Mouse (Mus musculus) embryonic stem cell, embryonic (primary cell): Measurements from ENCODE around the gene Gprc5d.

Source experiments
- CTCF ChIA-PET, 4 experiments: fragments of 300-600 bp in 2 of 4; fragments of 350-600 bp in 2 of 4; sonication (Branson Sonifier 250); formaldehyde crosslinking; loops; one replicate each; lab custom pipeline; 2022; ENCODE audit warnings: inconsistent platforms in 2 of 4; lab: Charles Lee
- POLR2A ChIA-PET, 4 experiments: fragments of 300-600 bp in 2 of 4; fragments of 350-600 bp in 2 of 4; sonication (Branson Sonifier 250); formaldehyde crosslinking; loops; one replicate each; lab custom pipeline; 2022; ENCODE audit warnings: antibody characterized with exemption in 4 of 4, inconsistent platforms in 1 of 4; lab: Charles Lee

The Gprc5d gene

DNA sequence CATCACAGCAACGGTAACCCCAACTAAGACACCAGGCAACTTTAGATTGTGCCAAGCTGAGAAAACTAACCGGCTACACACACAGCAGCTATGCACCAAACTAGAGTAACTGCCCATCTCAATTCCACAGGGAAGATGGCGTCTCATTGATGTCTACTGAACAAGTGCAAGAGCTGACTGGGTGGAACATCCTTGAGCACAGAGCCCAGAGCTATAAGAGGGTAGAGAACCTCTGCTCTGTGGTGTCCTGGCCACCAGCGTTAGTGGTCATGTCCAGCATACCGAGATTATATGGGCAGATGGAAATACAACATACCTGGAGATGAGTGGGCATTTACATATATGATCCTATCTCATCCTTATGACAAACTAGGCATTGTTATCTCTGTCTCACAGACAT lies 25.1 kb upstream of the Gprc5d start:
- ChIA-PET POLR2A (no interaction called here), CTCF (interaction anchor here (0.6 to 2.4 kb wide), 7 partner anchors 9 to 117 kb away, joined by 3 to 33 read pairs (median 5); no protein-coding TSS in a partner anchor)

DNA sequence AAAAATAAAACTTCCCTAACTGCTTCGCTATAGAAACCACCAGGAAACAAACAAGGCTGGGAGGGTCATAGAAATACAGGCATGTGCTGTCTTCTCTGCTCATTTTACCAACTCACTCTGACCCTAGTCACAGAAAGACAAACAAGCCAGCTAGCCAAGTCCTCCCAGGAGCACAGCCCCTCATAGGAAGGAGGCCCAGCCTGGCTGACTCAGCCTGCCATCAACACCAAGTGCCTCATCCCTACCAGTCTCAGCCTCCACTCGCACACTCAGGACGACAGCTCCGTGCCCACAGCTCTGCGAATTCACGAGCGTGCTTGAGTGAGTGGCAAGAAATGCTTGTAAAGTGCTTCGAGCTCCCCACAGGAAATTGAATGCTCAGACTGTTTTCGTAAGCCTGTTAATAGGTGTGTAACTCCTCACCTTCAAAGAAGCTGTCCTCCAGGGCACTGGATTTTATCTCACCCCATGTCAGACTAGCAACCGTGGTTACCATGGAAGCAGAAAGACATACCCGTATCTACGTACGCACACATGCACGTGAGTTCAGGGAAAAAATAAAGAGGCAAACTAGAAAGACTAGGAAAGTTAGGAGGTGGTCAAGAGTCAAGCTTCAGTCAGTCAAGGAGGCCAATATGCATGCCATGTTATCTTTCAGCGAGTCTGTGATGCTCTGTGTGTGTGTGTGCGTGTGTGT lies 23.5 kb upstream of the Gprc5d start:
- POLR2A ChIA-PET, result interaction anchor here in 1 of 4 experiments (0.6 kb wide), 1 partner anchor 113 kb away, joined by 3 read pairs; the partner anchor contains the start of gene Gsg1
- CTCF ChIA-PET, result interaction anchor here in 1 of 4 experiments (1.2 kb wide), 1 partner anchor 9 kb away, joined by 4 read pairs; no protein-coding TSS in a partner anchor

DNA sequence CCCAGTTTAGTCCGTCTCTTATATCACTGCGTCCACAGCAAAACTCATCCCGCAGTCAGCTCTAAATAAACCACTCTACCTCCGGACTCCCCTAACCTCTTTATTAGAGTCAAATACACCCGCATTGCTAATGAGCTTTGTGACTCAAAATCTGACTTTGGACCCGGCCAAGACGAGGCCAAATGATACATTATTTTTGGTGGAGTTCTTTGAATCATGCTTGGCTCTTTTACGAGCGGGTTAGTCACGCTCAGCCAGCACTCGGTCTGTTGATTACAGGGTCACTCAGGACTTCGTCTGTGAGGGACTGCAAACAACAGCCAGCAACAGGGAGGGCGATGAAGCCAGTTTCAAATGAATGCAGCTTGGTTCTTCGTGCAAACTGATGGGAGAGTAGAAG lies 20.7 kb upstream of the Gprc5d start:
- ChIA-PET CTCF (interaction anchor here in 2 of 4 experiments (0.7 to 0.8 kb wide), 2 partner anchors 12 to 17 kb away, joined by 3 to 5 read pairs; no protein-coding TSS in a partner anchor), POLR2A (interaction anchor here in 3 of 4 experiments (0.7 to 1.5 kb wide), 4 partner anchors 10 to 210 kb away, joined by 3 to 5 read pairs (median 4); no protein-coding TSS in a partner anchor)

DNA sequence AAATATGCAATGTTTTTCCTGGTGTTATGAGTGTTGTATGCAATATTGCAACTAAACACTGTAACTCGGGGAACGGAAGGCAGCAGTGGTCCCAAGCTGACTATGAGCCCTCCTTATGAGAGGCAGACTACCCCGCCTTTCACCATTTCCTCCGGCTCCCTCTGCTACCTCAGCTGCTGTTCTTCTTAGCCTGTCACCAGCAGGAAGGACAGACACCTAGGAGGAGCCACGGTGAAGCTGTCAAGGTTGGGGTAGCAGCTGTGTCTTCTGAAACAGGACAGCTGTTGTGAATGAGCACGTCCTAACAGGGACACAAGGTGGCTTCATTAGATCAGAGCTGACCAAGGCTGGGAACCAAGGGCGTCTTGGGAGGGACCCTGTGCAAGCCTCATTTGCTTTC lies 20.1 kb upstream of the Gprc5d start:
- CTCF ChIA-PET, result interaction anchor here in 2 of 4 experiments (0.5 to 0.8 kb wide), 2 partner anchors 18 to 61 kb away, joined by 3 to 8 read pairs; no protein-coding TSS in a partner anchor
- POLR2A ChIA-PET, result interaction anchor here in 3 of 4 experiments (0.7 to 1.5 kb wide), 4 partner anchors 11 to 231 kb away, joined by 3 to 5 read pairs (median 4); no protein-coding TSS in a partner anchor

DNA sequence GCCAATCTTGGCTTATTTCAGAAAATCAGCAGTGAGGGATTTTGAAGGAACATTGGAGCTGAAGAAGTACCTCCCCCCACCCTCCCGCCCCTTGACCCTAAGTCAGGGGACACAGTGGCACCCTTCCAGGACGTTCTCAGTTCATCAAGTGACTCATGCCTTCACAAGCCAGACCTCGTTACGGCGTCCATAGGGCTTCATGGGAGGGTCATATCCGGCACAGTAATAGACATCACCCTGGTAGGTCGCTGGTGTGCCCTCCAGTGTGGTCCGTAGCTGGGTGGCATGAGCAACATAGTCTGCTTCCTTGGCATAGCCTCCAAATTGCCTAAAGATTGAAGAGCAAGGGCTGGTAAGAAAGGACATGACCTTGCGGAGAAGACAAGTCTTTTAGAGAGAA lies 19.7 kb upstream of the Gprc5d start:
- ChIA-PET POLR2A (interaction anchor here in 2 of 4 experiments (0.9 to 1.9 kb wide), 2 partner anchors 30 to 232 kb away, joined by 5 to 9 read pairs; no protein-coding TSS in a partner anchor), CTCF (interaction anchor here in 1 of 4 experiments (0.5 kb wide), 1 partner anchor 62 kb away, joined by 8 read pairs; no protein-coding TSS in a partner anchor)

DNA sequence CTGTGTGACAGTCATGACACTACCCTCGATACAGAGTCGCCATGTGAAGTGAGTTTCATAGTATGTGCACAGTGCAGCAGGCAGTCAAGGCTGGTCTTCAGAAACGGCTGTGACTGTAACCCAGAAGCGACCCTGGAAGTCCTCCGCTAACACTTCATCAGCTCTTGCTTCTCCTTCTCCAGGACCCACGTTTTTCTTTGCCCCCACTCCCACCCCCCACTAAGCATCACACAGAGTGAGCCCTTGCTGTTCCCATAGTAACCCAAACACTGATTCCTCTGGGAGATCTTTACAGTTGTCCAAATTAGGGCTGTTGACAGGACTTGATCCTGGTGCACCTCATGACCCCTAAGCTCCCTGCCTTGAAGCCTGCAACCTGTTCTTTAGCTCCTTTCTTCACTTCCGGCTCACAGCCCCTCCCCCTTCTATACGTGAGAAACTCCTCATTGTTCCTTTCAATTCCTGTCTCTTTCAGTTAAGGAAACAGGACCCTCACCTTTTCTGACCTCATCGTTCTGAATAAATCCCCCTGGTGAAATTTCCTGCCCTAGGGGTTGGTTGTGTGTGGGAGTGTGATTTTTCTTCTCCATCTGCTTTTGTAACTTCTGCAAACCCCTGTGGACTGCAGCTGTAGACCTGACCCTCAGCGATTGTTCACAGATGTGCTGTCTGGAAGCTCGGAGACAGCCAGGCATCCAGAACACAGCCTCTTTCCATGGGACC lies 18.5 kb upstream of the Gprc5d start:
- ChIA-PET POLR2A (interaction anchor here in 2 of 4 experiments (0.7 to 1.9 kb wide), 11 partner anchors 21 to 217 kb away, joined by 3 to 9 read pairs (median 3); partner anchors contain the start of genes Apold1 (in 1 of the 2) and Cdkn1b (in 1 of the 2)), CTCF (interaction anchor here in 3 of 4 experiments (0.6 to 2.2 kb wide), 6 partner anchors 12 to 1156 kb away, joined by 3 to 6 read pairs (median 4); no protein-coding TSS in a partner anchor)

DNA sequence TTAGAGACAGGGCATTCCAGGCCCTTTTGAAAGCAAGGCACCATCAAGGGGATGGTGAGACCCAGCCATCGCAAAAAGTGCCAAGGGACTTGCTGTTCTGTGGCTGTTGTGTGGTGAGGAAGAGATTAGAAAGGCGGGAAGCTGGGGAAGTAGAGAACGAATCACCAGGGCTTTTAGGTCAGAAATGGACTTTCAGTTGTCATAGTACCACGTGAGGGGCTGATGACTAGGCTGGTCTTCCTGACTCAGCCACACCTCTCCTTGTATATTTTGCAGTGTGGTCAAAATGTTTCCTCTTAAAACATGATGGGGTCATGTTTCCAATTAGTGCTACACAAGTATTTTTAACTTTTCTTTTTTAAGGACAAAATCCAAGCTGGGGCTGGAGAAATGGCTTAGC lies 17.7 kb upstream of the Gprc5d start:
- POLR2A ChIA-PET, result interaction anchor here in 2 of 4 experiments (0.8 to 1.9 kb wide), 7 partner anchors 18 to 216 kb away, joined by 3 to 9 read pairs (median 4); partner anchors contain the start of genes Cdkn1b (in 1 of the 2) and Gprc5d (in 1 of the 2)
- CTCF ChIA-PET, result interaction anchor here in 1 of 4 experiments (1.1 to 2.2 kb wide), 3 partner anchors 13 to 152 kb away, joined by 4 to 6 read pairs (median 4); no protein-coding TSS in a partner anchor

DNA sequence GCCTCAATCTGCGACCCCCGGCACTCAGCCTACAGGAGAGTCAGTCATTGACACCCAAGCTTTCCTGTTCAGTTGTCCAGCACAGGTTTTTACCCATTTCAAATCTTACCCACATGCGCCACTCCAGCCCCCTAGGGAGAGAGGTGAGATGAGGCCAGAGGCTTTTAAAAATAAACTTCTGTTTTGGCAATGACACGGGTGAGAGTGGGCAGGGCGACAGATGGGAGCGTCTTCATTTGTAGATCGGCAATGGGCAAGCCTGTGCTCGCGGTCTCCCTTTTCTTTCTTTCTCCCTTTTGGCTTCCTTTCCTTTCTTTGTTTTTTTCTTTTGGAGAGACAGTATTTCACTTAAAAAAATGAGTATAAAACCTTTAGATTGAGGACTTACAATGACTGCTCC lies 15.4 kb upstream of the Gprc5d start:
- ChIA-PET POLR2A (interaction anchor here in 1 of 4 experiments (1.2 to 1.6 kb wide), 2 partner anchors 15 to 122 kb away, joined by 3 read pairs; partner anchors contain the start of genes Ddx47 and Gprc5d), CTCF (interaction anchor here in 1 of 4 experiments (1.9 kb wide), 1 partner anchor 11 kb away, joined by 10 read pairs; no protein-coding TSS in a partner anchor)

DNA sequence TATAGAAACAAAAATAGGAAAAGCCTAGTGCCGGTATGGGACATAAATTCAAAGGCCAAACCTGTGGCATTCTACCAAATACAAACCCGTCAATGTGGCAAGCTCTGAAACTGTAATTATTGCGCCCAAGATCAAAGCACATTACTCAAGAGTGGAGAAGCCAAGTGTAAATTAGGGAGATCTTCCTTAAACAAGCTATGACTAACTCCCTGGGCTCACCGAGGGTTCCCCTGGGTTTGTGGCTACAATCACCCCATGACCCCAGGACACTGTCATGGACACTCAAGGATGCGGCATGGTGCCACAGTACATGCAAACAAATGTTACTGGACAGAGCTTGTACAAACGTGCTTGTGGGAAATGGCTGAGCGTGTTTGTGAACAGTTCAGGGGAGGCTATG lies 15.0 kb upstream of the Gprc5d start:
- CTCF ChIA-PET, result no interaction called here
- POLR2A ChIA-PET, result interaction anchor here in 1 of 4 experiments (0.8 to 1.6 kb wide), 3 partner anchors 8 to 121 kb away, joined by 3 read pairs; partner anchors contain the start of genes Ddx47 and Gprc5d

DNA sequence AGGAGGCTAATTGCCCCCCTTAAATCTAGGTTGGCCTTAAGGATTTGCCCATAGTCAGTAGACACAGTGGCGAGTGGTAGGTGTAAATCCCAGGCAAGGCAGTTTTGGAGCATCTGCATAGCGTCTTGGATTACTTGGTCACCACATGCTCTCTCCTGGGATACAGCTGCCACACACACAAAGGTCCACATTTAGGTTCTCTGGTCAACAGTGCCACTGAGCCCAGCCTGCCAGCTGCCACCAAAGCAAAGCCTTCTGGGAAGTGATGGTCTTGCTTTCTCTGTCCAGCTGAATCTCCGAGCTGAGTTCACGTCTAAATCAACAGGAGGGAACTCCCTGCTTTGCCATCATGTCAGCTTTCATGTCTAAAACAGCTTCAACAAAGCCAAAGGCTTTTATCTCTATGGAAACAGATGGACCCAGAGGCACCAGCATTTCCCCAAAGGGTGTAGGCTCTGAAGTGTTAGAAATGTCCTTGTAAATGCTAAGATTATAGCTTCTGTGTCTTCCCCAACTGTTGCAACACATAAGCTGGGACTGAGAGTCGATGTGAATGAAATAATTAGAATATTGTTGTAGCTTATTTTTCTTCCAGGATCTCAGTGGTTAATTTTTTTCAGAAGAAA lies 6.8 kb upstream of the Gprc5d start:
- CTCF ChIA-PET, result interaction anchor here in 1 of 4 experiments (1.2 kb wide), 1 partner anchor 24 kb away, joined by 3 read pairs; no protein-coding TSS in a partner anchor
- POLR2A ChIA-PET, result interaction anchor here in 2 of 4 experiments (0.5 to 0.9 kb wide), 4 partner anchors 8 to 70 kb away, joined by 3 read pairs; no protein-coding TSS in a partner anchor

DNA sequence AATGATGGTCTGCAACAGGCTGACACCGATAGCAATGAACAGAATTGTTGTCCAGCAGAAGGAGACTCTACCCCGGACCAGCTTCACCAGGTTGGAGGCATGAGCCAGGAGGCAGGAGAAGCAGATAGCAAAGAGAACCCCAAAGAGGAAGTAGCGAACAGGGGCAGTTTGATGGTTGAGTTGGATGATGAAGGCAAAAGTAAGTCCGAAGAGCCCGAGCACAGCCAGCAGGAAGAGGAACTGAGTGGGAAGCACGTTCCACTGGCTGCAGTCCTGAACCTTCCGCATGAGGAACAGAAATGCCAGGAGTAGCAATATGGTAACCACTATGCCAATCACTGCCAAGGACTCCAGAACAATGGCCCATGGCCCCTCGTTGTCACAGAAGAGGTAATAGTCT lies 1.6 kb downstream of the Gprc5d start:
- ChIA-PET CTCF (interaction anchor here in 1 of 4 experiments (0.6 kb wide), 1 partner anchor 133 kb away, joined by 4 read pairs; no protein-coding TSS in a partner anchor), POLR2A (no interaction called here)

DNA sequence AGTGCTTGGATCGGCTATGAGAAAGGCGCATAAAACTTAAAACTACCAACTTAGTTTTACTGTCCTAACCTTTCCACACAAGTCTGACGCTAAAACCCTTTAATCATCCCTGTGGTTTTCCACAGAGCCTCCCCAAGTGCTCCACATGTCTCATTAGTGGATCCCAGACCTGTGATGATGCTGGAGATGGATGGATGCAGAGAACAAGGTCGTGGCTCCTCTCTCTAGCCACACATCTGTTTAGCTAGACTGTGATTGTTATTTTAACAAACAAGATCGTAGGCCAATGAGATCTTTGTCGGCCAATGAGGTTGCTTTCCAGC lies 5.0 kb downstream of the Gprc5d start:
- CTCF ChIA-PET, result no interaction called here
- POLR2A ChIA-PET, result interaction anchor here in 1 of 4 experiments (1.4 kb wide), 1 partner anchor 12 kb away, joined by 3 read pairs; no protein-coding TSS in a partner anchor

DNA sequence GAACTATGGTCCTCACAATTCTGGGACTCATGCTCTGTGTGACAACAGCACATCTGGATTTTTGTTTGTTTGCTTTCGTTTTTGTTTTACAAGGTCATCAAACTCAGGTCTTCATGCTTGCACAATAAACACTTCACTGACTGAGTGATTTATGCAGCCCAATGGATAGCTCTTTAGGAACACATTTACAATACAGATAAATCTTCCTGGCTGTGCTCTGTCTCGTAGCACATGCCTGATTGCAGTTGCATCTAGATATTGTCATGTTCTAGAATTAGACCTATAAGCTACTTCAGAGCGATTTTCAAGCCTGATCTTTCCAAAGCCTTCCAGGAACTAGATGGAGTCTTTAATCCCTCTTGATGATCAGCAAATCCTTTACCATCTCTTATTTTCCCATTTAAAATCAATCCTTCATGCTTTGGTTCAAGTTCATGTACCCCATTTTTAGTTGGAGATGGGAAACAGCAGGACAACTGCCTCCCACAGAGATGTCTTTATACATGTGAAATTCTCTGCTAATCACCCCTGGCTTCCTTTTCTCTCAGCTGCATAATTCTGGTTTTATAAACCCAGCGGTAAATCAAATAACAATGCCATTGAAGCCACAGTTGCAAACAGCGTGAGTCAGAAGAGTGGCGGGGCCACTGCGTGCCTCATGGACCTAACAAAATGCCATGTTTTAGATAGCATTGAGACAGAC lies 5.5 kb downstream of the Gprc5d start:
- ChIA-PET CTCF (no interaction called here), POLR2A (interaction anchor here in 1 of 4 experiments (1.4 kb wide), 1 partner anchor 13 kb away, joined by 3 read pairs; no protein-coding TSS in a partner anchor)

DNA sequence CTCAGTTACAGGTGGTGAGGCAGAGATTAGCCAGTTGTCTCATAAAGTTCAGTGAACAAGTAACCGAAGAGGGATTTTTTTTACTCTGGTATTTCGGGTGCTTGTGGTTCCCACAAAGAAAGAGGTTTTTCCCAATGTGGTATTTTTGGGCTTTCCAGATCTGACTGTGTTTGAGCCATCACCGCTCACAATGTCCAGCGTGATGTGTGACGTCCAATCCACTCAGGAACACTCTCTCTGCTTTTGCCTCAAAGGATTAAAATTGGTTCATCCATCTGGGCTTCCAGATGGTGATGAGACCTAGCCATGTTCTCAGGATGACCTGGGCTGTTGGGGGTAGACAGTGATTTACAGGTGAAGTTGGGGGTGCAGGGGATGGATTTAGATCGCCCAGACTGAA lies 11.1 kb downstream of the Gprc5d start:
- CTCF ChIA-PET, result no interaction called here

DNA sequence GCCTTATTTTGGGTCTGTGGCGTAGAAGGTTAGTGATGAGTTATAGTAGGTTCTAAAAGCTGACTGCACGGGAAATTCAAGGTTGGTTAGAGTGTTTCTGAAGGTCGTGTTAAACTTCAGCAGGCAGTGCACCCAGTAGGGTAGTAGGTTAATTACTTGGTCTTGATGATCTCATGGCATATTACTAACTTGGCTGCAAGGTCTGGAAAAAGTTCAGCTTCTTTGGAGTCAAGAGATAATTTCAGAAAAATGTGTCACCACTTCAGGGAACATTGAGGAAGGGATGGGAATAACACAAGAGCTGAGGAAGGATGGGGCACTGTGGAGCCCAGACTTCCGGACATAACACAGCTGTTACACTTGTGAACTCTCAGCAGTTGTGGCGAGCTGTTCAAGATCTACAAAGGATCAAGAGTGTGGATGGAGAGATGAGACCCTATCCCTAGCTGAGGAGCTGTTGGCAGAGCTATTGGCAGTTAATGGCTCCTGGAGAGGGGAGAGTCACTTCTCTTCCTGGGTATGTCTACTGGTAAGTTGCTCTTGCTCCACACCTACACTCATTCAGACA lies 15.3 kb downstream of the Gprc5d start:
- ChIA-PET CTCF (interaction anchor here in 2 of 4 experiments (0.5 to 0.6 kb wide), 2 partner anchors 44 to 146 kb away, joined by 3 to 5 read pairs; no protein-coding TSS in a partner anchor), POLR2A (no interaction called here)

More for the DNA sequence above, 11.1 kb downstream of the Gprc5d start:
- POLR2A ChIA-PET, result no interaction called here

DNA sequence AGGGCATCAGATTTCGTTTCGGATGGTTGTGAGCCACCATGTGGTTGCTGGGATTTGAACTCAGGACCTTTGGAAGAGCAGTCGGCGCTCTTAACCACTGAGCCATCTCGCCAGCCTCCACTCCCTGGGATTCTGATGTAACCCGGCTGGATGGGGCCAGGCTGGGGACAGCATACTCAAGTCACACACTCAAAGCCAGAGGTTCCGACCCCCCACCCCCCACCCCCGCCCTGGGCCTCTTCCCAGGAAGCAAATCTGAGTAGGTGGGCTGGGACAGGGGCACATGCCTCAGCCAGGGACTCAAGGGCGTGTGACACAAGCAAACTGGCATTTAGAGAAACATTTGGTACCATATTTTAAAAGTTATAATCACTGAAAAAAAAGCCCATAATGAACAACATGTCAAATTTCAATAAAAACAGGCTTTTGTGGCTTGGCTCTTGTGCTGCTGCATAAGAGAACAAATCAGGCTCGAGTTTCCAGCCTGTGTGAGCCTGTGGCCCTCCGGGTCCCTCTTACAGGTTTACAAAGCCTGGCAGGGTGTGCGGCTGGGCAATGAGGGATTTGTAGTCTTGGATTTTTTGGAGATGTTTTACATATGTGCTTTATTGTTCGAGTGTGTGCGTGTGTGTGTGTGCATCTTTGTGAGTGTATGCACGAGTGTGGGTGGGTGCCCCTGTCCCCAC lies 17.2 kb downstream of the Gprc5d start:
- POLR2A ChIA-PET, result interaction anchor here in 1 of 4 experiments (0.7 kb wide), 1 partner anchor 88 kb away, joined by 3 read pairs; no protein-coding TSS in a partner anchor
- CTCF ChIA-PET, result interaction anchor here in 2 of 4 experiments (0.6 to 1.9 kb wide), 3 partner anchors 49 to 74 kb away, joined by 3 to 6 read pairs (median 5); no protein-coding TSS in a partner anchor
